Mouse (Mus musculus): ENCODE data around the gene Sdk2. TPM values are rescaled to one million over a fixed set of nuclear protein-coding genes. Genes with fewer than 3 reads are reported as not detected.

The Sdk2 gene
- total and polyA plus RNA-seq, 3 experiments = 0.22 TPM; not detected in 2

GRCm38 (mm10) chr11:113786395-113786794 lies 280.5 kb downstream of the Sdk2 start:
- Histone ChIP-seq H3K9me3 (replicated peaks) (peaks cover 3% of the 10 kb centered on the region; the same call in 1 of the 2 replicates), H3K27me3 (ENCODE audit: insufficient read depth, low read length) (peaks cover 5% of the 10 kb centered on the region), H3K36me3 (replicated peaks) (no peaks in the 10 kb centered on the region), H3K4me3 (ENCODE audit: low read depth, low read length) (no peak overlapping the region), H3K4me1 (ENCODE audit: insufficient read depth, low read depth, low read length) (peaks cover 24% of the 10 kb centered on the region)
- TF ChIP-seq POLR2AphosphoS5 (IDR thresholded peaks at IDR 0.05; ENCODE audit: insufficient replicate concordance, low read depth, low read length) (no peak), TAL1 (conservative IDR thresholded peaks at IDR 0.05; ENCODE audit: low read depth, low read length) (no peak), CTCF (IDR thresholded peaks at IDR 0.05; ENCODE audit: low read depth, low read length) (no peak), GATA2 (IDR thresholded peaks at IDR 0.05; ENCODE audit: borderline replicate concordance, low read depth, low read length) (no peak), GATA1 (IDR thresholded peaks at IDR 0.05; ENCODE audit: borderline replicate concordance, low read length) (no peak)
- DNase-seq (ENCODE audit: low spot score) = no peak
- ATAC-seq (ENCODE audit: extremely low read depth, insufficient number of reproducible peaks, low FRiP score, poor library complexity, severe bottlenecking) = no peak

DNA sequence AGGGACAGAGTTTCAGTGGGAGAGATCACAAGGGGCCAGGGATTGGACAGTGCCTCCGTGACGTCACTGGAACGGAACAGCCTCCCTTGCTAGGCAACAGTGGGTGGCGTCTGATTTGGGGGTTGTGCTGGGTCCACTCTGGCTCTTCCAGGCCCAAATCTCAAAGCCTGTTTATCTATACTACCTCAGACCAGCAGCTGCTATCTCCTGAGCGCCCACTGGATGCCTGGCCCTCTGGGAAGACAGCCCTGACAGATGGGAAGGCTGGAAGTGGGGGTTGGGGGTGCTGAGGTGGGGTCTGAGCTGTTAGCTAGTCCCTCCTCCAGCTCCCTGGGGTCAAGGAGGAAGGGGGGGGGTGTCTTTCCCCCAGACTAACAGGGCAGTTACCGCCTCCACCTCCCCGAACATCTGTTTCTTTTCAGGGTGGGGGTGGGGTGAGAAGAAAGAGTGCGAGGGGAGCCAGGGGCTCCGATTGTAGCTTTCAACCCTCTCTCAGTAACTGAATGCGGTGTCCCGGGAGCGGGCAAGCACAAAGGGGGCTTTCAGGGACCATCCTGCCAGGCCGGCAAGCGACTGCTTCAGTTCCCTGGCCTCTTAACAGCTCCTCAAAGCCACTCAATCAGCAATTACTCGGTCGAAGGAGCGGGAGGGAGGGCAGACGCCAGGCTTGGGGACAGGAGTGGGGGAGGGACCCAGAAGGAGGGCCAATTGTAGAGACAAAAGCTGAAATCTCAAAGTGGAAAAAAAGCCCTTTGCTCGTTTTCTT lies 281.3 kb downstream of the Sdk2 start:
- Histone ChIP-seq H3K27me3 (ENCODE audit: insufficient read depth, low read length) (no peaks in the 10 kb centered on the region; the same call in none of the 2 replicates), H3K36me3 (replicated peaks) (no peaks in the 10 kb centered on the region), H3K4me3 (ENCODE audit: low read depth, low read length) (peak overlapping the region; percentile 16; the same call in 1 of the 2 replicates), H3K4me1 (ENCODE audit: insufficient read depth, low read depth, low read length) (peaks cover 24% of the 10 kb centered on the region), H3K9me3 (replicated peaks) (no peaks in the 10 kb centered on the region)
- ATAC-seq (ENCODE audit: extremely low read depth, insufficient number of reproducible peaks, low FRiP score, poor library complexity, severe bottlenecking) = peak; percentile 77
- no peak for DNase-seq (ENCODE audit: low spot score)
- TF ChIP-seq POLR2AphosphoS5 (IDR thresholded peaks at IDR 0.05; ENCODE audit: insufficient replicate concordance, low read depth, low read length) (no peak), TAL1 (conservative IDR thresholded peaks at IDR 0.05; ENCODE audit: low read depth, low read length) (no peak), GATA1 (IDR thresholded peaks at IDR 0.05; ENCODE audit: borderline replicate concordance, low read length) (no peak), CTCF (IDR thresholded peaks at IDR 0.05; ENCODE audit: low read depth, low read length) (no peak), GATA2 (IDR thresholded peaks at IDR 0.05; ENCODE audit: borderline replicate concordance, low read depth, low read length) (no peak)

DNA sequence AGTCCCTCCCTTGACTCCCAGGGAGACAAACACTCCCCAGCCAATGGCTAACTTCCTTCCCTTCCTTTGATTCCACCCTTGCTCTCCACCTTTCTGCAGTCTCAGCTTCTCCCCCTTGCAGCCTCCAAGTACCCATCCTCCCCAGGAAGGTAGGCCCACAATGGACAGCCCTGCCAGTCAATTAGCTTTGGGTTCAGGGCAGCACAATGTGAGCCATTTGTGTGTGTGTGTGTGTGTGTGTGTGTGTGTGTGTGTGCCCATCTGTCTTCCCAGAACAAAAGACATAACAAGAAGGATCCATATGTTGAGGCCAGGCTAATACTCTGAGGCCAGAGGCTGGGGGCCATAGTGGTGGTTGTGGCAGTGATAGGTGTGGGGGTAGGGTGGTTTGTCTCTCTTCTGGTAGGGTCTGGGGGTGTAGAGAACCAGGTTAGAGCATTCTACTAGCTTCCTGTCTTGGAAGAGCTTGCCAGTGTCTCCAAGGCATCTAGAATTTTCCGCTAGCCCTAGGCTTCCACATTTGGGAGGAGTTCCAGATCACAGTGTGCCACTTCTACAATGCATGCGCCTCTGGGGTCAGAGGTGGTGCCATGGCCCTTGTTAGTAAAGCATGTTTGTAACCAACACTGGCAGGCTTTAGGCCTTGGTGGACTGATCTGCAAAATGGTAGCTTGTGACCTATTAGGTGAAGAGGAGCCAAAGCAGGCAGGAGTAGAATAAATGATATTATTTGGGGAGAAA lies 282.0 kb downstream of the Sdk2 start:
- Histone ChIP-seq H3K9me3 (replicated peaks) (no peaks in the 10 kb centered on the region), H3K4me3 (ENCODE audit: low read depth, low read length) (no peak overlapping the region), H3K4me1 (ENCODE audit: insufficient read depth, low read depth, low read length) (peaks cover 24% of the 10 kb centered on the region), H3K27me3 (ENCODE audit: insufficient read depth, low read length) (no peaks in the 10 kb centered on the region; the same call in none of the 2 replicates), H3K36me3 (replicated peaks) (no peaks in the 10 kb centered on the region)
- no peak for TF ChIP-seq GATA1 (IDR thresholded peaks at IDR 0.05; ENCODE audit: borderline replicate concordance, low read length)
- no peak for TF ChIP-seq GATA2 (IDR thresholded peaks at IDR 0.05; ENCODE audit: borderline replicate concordance, low read depth, low read length)
- TF ChIP-seq TAL1 (conservative IDR thresholded peaks at IDR 0.05; ENCODE audit: low read depth, low read length) = no peak
- no peak for TF ChIP-seq POLR2AphosphoS5 (IDR thresholded peaks at IDR 0.05; ENCODE audit: insufficient replicate concordance, low read depth, low read length)
- no peak for TF ChIP-seq CTCF (IDR thresholded peaks at IDR 0.05; ENCODE audit: low read depth, low read length)
- DNase-seq (ENCODE audit: low spot score) (no peak), ATAC-seq (ENCODE audit: extremely low read depth, insufficient number of reproducible peaks, low FRiP score, poor library complexity, severe bottlenecking) (0 out of 2 replicates have a peak, but pooled peaks have one; percentile 6)

DNA sequence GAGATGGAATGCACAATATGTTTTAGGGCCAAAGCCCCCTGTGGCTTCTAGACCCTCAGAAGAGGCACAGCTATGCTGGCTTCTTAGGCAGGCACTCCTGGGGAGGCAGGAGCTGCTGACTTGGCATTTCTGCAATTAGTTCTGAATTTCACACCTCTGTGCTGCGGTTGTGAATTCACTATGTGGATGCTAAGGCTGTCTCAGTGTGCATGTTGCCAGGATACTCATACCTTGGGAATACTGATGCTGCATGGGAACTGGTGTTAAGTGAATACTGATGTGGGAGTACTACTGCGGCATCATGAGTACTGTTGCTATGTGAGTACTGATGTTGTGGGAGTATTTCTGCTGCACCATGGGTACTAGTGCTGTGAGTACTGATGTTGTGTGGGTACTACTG lies 284.4 kb downstream of the Sdk2 start:
- H3K4me1 ChIP-seq (ENCODE audit: insufficient read depth, low read depth, low read length) = peaks cover 40% of the 10 kb centered on the region
- TF ChIP-seq GATA2 (IDR thresholded peaks at IDR 0.05; ENCODE audit: borderline replicate concordance, low read depth, low read length) = no peak
- no peak for TF ChIP-seq CTCF (IDR thresholded peaks at IDR 0.05; ENCODE audit: low read depth, low read length)
- TF ChIP-seq GATA1 (IDR thresholded peaks at IDR 0.05; ENCODE audit: borderline replicate concordance, low read length) = no peak
- TF ChIP-seq POLR2AphosphoS5 (IDR thresholded peaks at IDR 0.05; ENCODE audit: insufficient replicate concordance, low read depth, low read length) = no peak
- TF ChIP-seq TAL1 (conservative IDR thresholded peaks at IDR 0.05; ENCODE audit: low read depth, low read length) = no peak

GRCm38 (mm10) chr11:113782006-113782405 lies 284.8 kb downstream of the Sdk2 start:
- no peaks in the 10 kb centered on the region; the same call in 1 of the 2 replicates for H3K27me3 ChIP-seq (ENCODE audit: insufficient read depth, low read length)
- H3K4me1 ChIP-seq (ENCODE audit: insufficient read depth, low read depth, low read length) = peaks cover 41% of the 10 kb centered on the region
- DNase-seq (ENCODE audit: low spot score) (no peak), ATAC-seq (ENCODE audit: extremely low read depth, insufficient number of reproducible peaks, low FRiP score, poor library complexity, severe bottlenecking) (no peak)
- no peak for TF ChIP-seq GATA1 (IDR thresholded peaks at IDR 0.05; ENCODE audit: borderline replicate concordance, low read length)
- TF ChIP-seq GATA2 (IDR thresholded peaks at IDR 0.05; ENCODE audit: borderline replicate concordance, low read depth, low read length) = no peak
- no peak for TF ChIP-seq POLR2AphosphoS5 (IDR thresholded peaks at IDR 0.05; ENCODE audit: insufficient replicate concordance, low read depth, low read length)
- TF ChIP-seq CTCF (IDR thresholded peaks at IDR 0.05; ENCODE audit: low read depth, low read length) = no peak
- no peak for TF ChIP-seq TAL1 (conservative IDR thresholded peaks at IDR 0.05; ENCODE audit: low read depth, low read length)
- H3K9me3 ChIP-seq (replicated peaks) = no peaks in the 10 kb centered on the region
- H3K4me3 ChIP-seq (ENCODE audit: low read depth, low read length) = no peak overlapping the region
- H3K36me3 ChIP-seq (replicated peaks) = no peaks in the 10 kb centered on the region

More for the DNA sequence above, 284.4 kb downstream of the Sdk2 start:
- ATAC-seq (ENCODE audit: extremely low read depth, insufficient number of reproducible peaks, low FRiP score, poor library complexity, severe bottlenecking) (no peak), DNase-seq (ENCODE audit: low spot score) (no peak)
- Histone ChIP-seq H3K4me3 (ENCODE audit: low read depth, low read length) (no peak overlapping the region), H3K36me3 (replicated peaks) (no peaks in the 10 kb centered on the region), H3K9me3 (replicated peaks) (no peaks in the 10 kb centered on the region), H3K27me3 (ENCODE audit: insufficient read depth, low read length) (no peaks in the 10 kb centered on the region; the same call in 1 of the 2 replicates)

DNA sequence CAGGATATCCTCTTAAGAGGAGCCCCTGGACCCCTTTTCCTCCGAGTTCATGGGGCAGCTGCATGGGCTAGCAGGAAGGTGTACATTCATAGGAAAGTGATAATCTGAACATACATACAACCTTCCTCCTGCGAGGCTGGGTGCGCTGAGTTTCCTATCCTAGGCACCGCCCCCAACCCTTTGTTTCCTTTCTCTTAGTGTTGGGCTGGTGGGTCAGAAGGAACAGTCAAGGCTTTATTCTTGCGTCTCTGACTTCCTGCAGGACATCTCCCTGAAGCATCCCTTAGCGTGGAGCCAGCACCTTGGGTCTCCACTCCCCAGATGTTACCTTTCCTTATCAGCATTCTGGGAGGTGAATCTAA lies 287.2 kb downstream of the Sdk2 start:
- Histone ChIP-seq H3K4me1 (ENCODE audit: insufficient read depth, low read depth, low read length) (peaks cover 25% of the 10 kb centered on the region), H3K4me3 (ENCODE audit: low read depth, low read length) (no peak overlapping the region), H3K9me3 (replicated peaks) (no peaks in the 10 kb centered on the region), H3K36me3 (replicated peaks) (no peaks in the 10 kb centered on the region), H3K27me3 (ENCODE audit: insufficient read depth, low read length) (no peaks in the 10 kb centered on the region; the same call in 1 of the 2 replicates)
- TF ChIP-seq GATA1 (IDR thresholded peaks at IDR 0.05; ENCODE audit: borderline replicate concordance, low read length) = no peak
- TF ChIP-seq TAL1 (conservative IDR thresholded peaks at IDR 0.05; ENCODE audit: low read depth, low read length) = no peak
- TF ChIP-seq CTCF (IDR thresholded peaks at IDR 0.05; ENCODE audit: low read depth, low read length) = no peak
- TF ChIP-seq POLR2AphosphoS5 (IDR thresholded peaks at IDR 0.05; ENCODE audit: insufficient replicate concordance, low read depth, low read length) = no peak
- TF ChIP-seq GATA2 (IDR thresholded peaks at IDR 0.05; ENCODE audit: borderline replicate concordance, low read depth, low read length) = no peak
- DNase-seq (ENCODE audit: low spot score) (no peak), ATAC-seq (ENCODE audit: extremely low read depth, insufficient number of reproducible peaks, low FRiP score, poor library complexity, severe bottlenecking) (no peak)

Measured in G1E (cell line).